Mouse (Mus musculus): Measurements from ENCODE around the gene Vps51. TPM values are rescaled to one million over a fixed set of nuclear protein-coding genes. Genes with fewer than 3 reads are reported as not detected.

Gene Vps51
- polyA plus RNA-seq, 1 experiment = 163 TPM

GRCm38 (mm10) chr19:6023059-6023458, 54.0 kb downstream of the Vps51 start:
- no peaks in the 10 kb centered on the region for H3K36me3 ChIP-seq (ENCODE audit: control insufficient read depth, insufficient read depth, low read length)
- no peak overlapping the region for H3K27ac ChIP-seq (ENCODE audit: control insufficient read depth, insufficient read depth, low read length)
- H3K4me1 ChIP-seq (replicated peaks; ENCODE audit: control insufficient read depth, insufficient read depth, low read length) = no peaks in the 10 kb centered on the region
- DNase-seq = no peak
- H3K27me3 ChIP-seq (ENCODE audit: control insufficient read depth, insufficient read depth, low read length) = no peaks in the 10 kb centered on the region
- WGBS = 95% methylated on average over 8 of the region's 8 CpGs
- TF ChIP-seq CTCF (IDR thresholded peaks at IDR 0.05; ENCODE audit: borderline replicate concordance, control insufficient read depth, extremely low read depth, insufficient read depth, low read length, poor library complexity) = no peak
- no peak for TF ChIP-seq POLR2A (IDR thresholded peaks at IDR 0.05; ENCODE audit: control insufficient read depth, extremely low read depth, insufficient read depth, low read length, poor library complexity)
- H3K4me3 ChIP-seq (ENCODE audit: control insufficient read depth, insufficient read depth, low read length) = no peak overlapping the region

- 51% methylated on average over 3 of the region's 3 CpGs for WGBS
- Histone ChIP-seq H3K4me1 (replicated peaks; ENCODE audit: control insufficient read depth, insufficient read depth, low read length) (peaks cover 11% of the 10 kb centered on the region), H3K27me3 (ENCODE audit: control insufficient read depth, insufficient read depth, low read length) (no peaks in the 10 kb centered on the region), H3K4me3 (ENCODE audit: control insufficient read depth, insufficient read depth, low read length) (no peak overlapping the region), H3K27ac (ENCODE audit: control insufficient read depth, insufficient read depth, low read length) (no peak overlapping the region), H3K36me3 (ENCODE audit: control insufficient read depth, insufficient read depth, low read length) (no peaks in the 10 kb centered on the region)
- no peak for TF ChIP-seq CTCF (IDR thresholded peaks at IDR 0.05; ENCODE audit: borderline replicate concordance, control insufficient read depth, extremely low read depth, insufficient read depth, low read length, poor library complexity)
- no peak for TF ChIP-seq POLR2A (IDR thresholded peaks at IDR 0.05; ENCODE audit: control insufficient read depth, extremely low read depth, insufficient read depth, low read length, poor library complexity)
- no peak for DNase-seq
These were observed 56.8 kb downstream of the Vps51 start for GRCm38 (mm10) chr19:6020276-6020675.

GRCm38 (mm10) chr19:6018142-6019089, 58.6 kb downstream of the Vps51 start:
- TF ChIP-seq POLR2A (IDR thresholded peaks at IDR 0.05; ENCODE audit: control insufficient read depth, extremely low read depth, insufficient read depth, low read length, poor library complexity) (no peak), CTCF (IDR thresholded peaks at IDR 0.05; ENCODE audit: borderline replicate concordance, control insufficient read depth, extremely low read depth, insufficient read depth, low read length, poor library complexity) (peak; percentile 78; the same call in 1 of the 2 replicates)
- DNase-seq = peak; percentile 86
- H3K4me3 ChIP-seq (ENCODE audit: control insufficient read depth, insufficient read depth, low read length) = no peak overlapping the region
- peaks cover 25% of the 10 kb centered on the region for H3K4me1 ChIP-seq (replicated peaks; ENCODE audit: control insufficient read depth, insufficient read depth, low read length)
- WGBS = 28% methylated on average over 15 of the region's 15 CpGs
- H3K27ac ChIP-seq (ENCODE audit: control insufficient read depth, insufficient read depth, low read length) = no peak overlapping the region
- H3K36me3 ChIP-seq (ENCODE audit: control insufficient read depth, insufficient read depth, low read length) = no peaks in the 10 kb centered on the region
- H3K27me3 ChIP-seq (ENCODE audit: control insufficient read depth, insufficient read depth, low read length) = no peaks in the 10 kb centered on the region

Other genes with a start within 250 kb of the Vps51 start
- 121 and 129 TPM in 2 replicates for gene Frmd8, start 202.0 kb downstream of the Vps51 start, polyA plus RNA-seq (2012; rRNA removed)
- 57.5 and 57.9 TPM in 2 replicates for gene Slc25a45, start 199.4 kb downstream of the Vps51 start, polyA plus RNA-seq (2012; rRNA removed)
- 4.0 and 4.7 TPM in 2 replicates for gene Tigd3, start 183.1 kb downstream of the Vps51 start, polyA plus RNA-seq (2012; rRNA removed)
- gene Dpf2, start 164.2 kb downstream of the Vps51 start, polyA plus RNA-seq (2012; rRNA removed) = 175 and 194 TPM in 2 replicates
- gene Cdc42ep2, start 152.4 kb downstream of the Vps51 start, polyA plus RNA-seq (2012; rRNA removed) = 5.1 and 5.8 TPM in 2 replicates
- gene Pola2, start 113.0 kb downstream of the Vps51 start, polyA plus RNA-seq (2012; rRNA removed) = 115 and 120 TPM in 2 replicates
- 0.06 and 0.20 TPM in 2 replicates for gene Slc22a20, start 91.1 kb downstream of the Vps51 start, polyA plus RNA-seq (2012; rRNA removed)
- 98.2 and 101 TPM in 2 replicates for gene Capn1, start 61.3 kb downstream of the Vps51 start, polyA plus RNA-seq (2012; rRNA removed)
- gene Syvn1, start 30.7 kb downstream of the Vps51 start, polyA plus RNA-seq (2012; rRNA removed) = 77.1 and 83.7 TPM in 2 replicates
- 28.8 and 29.4 TPM in 2 replicates for gene Mrpl49, start 19.4 kb downstream of the Vps51 start, polyA plus RNA-seq (2012; rRNA removed)
- gene Fau, start 19.4 kb downstream of the Vps51 start, polyA plus RNA-seq (2012; rRNA removed) = 2,283 and 2,588 TPM in 2 replicates
- 69.6 and 80.8 TPM in 2 replicates for gene Znhit2, start 16.0 kb downstream of the Vps51 start, polyA plus RNA-seq (2012; rRNA removed)
- gene Tm7sf2, start 8.9 kb downstream of the Vps51 start, polyA plus RNA-seq (2012; rRNA removed) = 35.8 and 42.0 TPM in 2 replicates
- 0.70 and 1.5 TPM in 2 replicates for gene Tmem262, start 2.8 kb upstream of the Vps51 start, polyA plus RNA-seq (2012; rRNA removed)
- gene Gm28374, start 5.0 kb upstream of the Vps51 start, polyA plus RNA-seq (2012; rRNA removed) = 0.65 and 0.84 TPM in 2 replicates
- gene Zfpl1, start 7.7 kb upstream of the Vps51 start, polyA plus RNA-seq (2012; rRNA removed) = 145 and 147 TPM in 2 replicates
- gene Cdca5, start 7.8 kb upstream of the Vps51 start, polyA plus RNA-seq (2012; rRNA removed) = 22.1 and 28.8 TPM in 2 replicates
- gene AC131692.1, start 17.2 kb upstream of the Vps51 start, polyA plus RNA-seq (2012; rRNA removed) = 0.57 and 0.66 TPM in 2 replicates
- 1.8 and 2.1 TPM in 2 replicates for gene Naaladl1, start 28.6 kb upstream of the Vps51 start, polyA plus RNA-seq (2012; rRNA removed)
- gene Sac3d1, start 41.4 kb upstream of the Vps51 start, polyA plus RNA-seq (2012; rRNA removed) = 71.3 and 90.1 TPM in 2 replicates
- 80.9 and 86.2 TPM in 2 replicates for gene Snx15, start 51.1 kb upstream of the Vps51 start, polyA plus RNA-seq (2012; rRNA removed)
- gene Batf2, start 63.8 kb upstream of the Vps51 start, polyA plus RNA-seq (2012; rRNA removed) = 3.6 and 4.6 TPM in 2 replicates
- 96.1 and 119 TPM in 2 replicates for gene Arl2, start 64.3 kb upstream of the Vps51 start, polyA plus RNA-seq (2012; rRNA removed)
- 0.23 and 0.57 TPM in 2 replicates for gene Majin, start 107.2 kb upstream of the Vps51 start, polyA plus RNA-seq (2012; rRNA removed)
- gene Gpha2, start 149.1 kb upstream of the Vps51 start, polyA plus RNA-seq (2012; rRNA removed) = 5.2 and 8.9 TPM in 2 replicates
- 54.6 and 56.1 TPM in 2 replicates for gene Ppp2r5b, start 158.6 kb upstream of the Vps51 start, polyA plus RNA-seq (2012; rRNA removed)
- 82.4 and 90.3 TPM in 2 replicates for gene Atg2a, start 164.4 kb upstream of the Vps51 start, polyA plus RNA-seq (2012; rRNA removed)
- 141 and 159 TPM in 2 replicates for gene Ehd1, start 199.5 kb upstream of the Vps51 start, polyA plus RNA-seq (2012; rRNA removed)
- gene Cdc42bpg, start 229.2 kb upstream of the Vps51 start, polyA plus RNA-seq (2012; rRNA removed) = 12.8 and 12.9 TPM in 2 replicates

All from thymus, adult 2 months (tissue).